Mouse (Mus musculus): ENCODE measurements at regions not wholly inside any gene's neighbourhood (a gene's known extent, or its start where the extent isn't known, plus 50 kb on each side); places are given as distances from the start of the nearest gene placed in this dataset.
A peak's percentile ranks its signal among the peaks of the same experiment; 100 is the strongest.

DNA sequence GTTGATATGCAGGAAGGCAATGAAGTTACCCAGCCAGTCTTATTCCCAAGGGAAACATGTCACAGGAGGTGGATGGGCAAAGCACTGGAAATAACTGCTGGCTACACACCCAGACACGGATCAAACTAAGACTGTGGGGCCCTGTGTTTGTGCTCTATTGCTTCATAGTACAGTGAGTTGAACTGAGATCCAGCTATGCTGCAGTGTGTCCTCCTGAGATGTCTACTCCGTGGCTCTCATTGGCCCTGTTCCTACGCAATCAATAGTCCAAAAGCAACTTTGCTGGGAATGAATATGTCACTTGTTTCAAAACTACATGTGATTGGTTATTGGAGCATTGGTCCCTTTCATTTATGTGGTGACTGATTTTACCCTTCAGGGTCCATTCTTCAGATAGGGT, 213.8 kb upstream of the Bmp2 start:
- H3K4me2 ChIP-seq = no peak overlapping the region
- no peak for TF ChIP-seq CTCF (IDR thresholded peaks at IDR 0.05; ENCODE audit: low read depth)
- no peaks in the 10 kb centered on the region for H3K4me1 ChIP-seq (ENCODE audit: insufficient read depth)
- ATAC-seq (ENCODE audit: insufficient read depth) = no peak
- no peaks in the 10 kb centered on the region for H3K36me3 ChIP-seq (ENCODE audit: insufficient read depth)
- 78% methylated on average over 3 of the region's 3 CpGs for WGBS
- H3K4me3 ChIP-seq (ENCODE audit: low read depth, low read length) = no peak overlapping the region
- H3K27me3 ChIP-seq (ENCODE audit: insufficient read depth, low read length) = no peaks in the 10 kb centered on the region
- no peak overlapping the region for H3K9ac ChIP-seq
- no peaks in the 10 kb centered on the region for H3K9me3 ChIP-seq (ENCODE audit: low read depth, low read length)
- no peak overlapping the region for H3K27ac ChIP-seq (ENCODE audit: low read depth)
- DNase-seq = no peak

DNA sequence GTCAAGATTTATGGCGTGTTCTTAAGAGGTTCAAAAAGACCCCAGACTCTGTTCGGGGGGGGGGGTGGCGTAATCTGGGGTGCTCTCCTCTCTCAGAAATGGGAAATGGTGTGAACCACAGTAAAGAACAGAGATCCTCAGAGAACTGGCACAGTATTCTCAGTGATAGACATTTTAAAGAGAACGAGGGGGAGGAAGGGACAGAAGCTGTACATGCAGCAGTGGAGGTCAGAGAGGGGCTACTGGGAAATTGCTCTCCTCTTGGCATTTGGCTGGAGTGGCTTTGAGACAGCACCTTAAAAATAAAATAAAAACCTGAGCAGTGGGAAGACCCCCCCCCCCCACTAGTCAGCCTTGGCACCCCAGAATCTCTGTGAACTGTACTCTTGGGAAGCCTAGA, 210.6 kb upstream of the Bmp2 start:
- DNase-seq = no peak
- H3K27me3 ChIP-seq (ENCODE audit: insufficient read depth, low read length) = no peaks in the 10 kb centered on the region
- no peak overlapping the region for H3K4me2 ChIP-seq
- WGBS = 65% methylated on average over 4 of the region's 4 CpGs
- H3K4me1 ChIP-seq (ENCODE audit: insufficient read depth) = no peaks in the 10 kb centered on the region
- H3K4me3 ChIP-seq (ENCODE audit: low read depth, low read length) = no peak overlapping the region
- H3K27ac ChIP-seq (ENCODE audit: low read depth) = no peak overlapping the region
- no peaks in the 10 kb centered on the region for H3K36me3 ChIP-seq (ENCODE audit: insufficient read depth)
- no peak overlapping the region for H3K9ac ChIP-seq
- no peak for ATAC-seq (ENCODE audit: insufficient read depth)
- TF ChIP-seq CTCF (IDR thresholded peaks at IDR 0.05; ENCODE audit: low read depth) = no peak
- H3K9me3 ChIP-seq (ENCODE audit: low read depth, low read length) = no peaks in the 10 kb centered on the region

DNA sequence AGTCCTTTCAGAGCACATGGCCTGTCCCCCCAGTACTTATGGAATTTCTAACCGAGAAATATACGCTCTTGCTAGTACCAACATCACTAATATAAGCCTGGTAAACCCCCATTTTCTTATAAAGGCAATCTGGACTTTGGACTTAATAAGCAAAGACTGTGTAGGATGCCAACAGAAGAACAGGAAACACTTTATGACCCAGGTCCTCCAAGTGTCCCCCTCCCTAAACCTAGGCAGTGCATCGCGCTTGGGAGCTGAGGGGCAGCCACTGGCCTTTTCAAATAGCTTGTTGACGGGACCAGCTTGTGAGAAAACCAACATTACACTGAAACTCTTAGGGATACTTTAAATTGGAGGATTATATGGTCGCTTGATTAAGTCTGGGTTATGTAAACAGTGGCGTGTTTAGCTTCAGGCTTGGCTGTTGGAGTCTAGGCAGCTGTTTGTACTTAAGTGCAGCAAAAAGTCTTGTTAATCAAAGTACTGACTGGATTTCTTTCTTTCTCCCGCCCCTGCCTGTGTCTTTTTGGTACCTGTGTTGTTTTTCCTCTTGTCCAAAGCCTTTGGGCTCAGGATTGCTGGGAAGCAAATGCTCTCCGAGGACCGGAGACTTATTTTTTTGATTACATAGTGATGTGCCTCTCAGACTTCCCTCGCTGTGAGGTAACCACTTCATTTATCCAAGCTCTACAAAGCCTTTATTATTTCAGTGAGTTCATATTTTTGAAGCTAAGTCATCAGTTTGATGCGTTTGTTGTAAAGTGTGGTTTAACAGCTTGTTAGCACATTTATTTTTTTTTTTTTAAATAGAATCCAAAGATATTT, 205.8 kb upstream of the Bmp2 start:
- H3K9me3 ChIP-seq (ENCODE audit: low read depth, low read length) = no peaks in the 10 kb centered on the region
- no peak overlapping the region for H3K9ac ChIP-seq
- 32% methylated on average over 12 of the region's 12 CpGs for WGBS
- H3K27me3 ChIP-seq (ENCODE audit: insufficient read depth, low read length) = no peaks in the 10 kb centered on the region
- H3K4me3 ChIP-seq (ENCODE audit: low read depth, low read length) = no peak overlapping the region
- ATAC-seq (ENCODE audit: insufficient read depth) = peak; percentile 63; the same call in 1 of the 2 replicates
- peak overlapping the region; percentile 27; the same call in 1 of the 2 replicates for H3K4me2 ChIP-seq
- peaks cover 7% of the 10 kb centered on the region; the same call in 1 of the 2 replicates for H3K4me1 ChIP-seq (ENCODE audit: insufficient read depth)
- H3K36me3 ChIP-seq (ENCODE audit: insufficient read depth) = no peaks in the 10 kb centered on the region
- TF ChIP-seq CTCF (IDR thresholded peaks at IDR 0.05; ENCODE audit: low read depth) = no peak
- H3K27ac ChIP-seq (ENCODE audit: low read depth) = peak overlapping the region; percentile 6; the same call in 1 of the 2 replicates
- peak; percentile 51 for DNase-seq

DNA sequence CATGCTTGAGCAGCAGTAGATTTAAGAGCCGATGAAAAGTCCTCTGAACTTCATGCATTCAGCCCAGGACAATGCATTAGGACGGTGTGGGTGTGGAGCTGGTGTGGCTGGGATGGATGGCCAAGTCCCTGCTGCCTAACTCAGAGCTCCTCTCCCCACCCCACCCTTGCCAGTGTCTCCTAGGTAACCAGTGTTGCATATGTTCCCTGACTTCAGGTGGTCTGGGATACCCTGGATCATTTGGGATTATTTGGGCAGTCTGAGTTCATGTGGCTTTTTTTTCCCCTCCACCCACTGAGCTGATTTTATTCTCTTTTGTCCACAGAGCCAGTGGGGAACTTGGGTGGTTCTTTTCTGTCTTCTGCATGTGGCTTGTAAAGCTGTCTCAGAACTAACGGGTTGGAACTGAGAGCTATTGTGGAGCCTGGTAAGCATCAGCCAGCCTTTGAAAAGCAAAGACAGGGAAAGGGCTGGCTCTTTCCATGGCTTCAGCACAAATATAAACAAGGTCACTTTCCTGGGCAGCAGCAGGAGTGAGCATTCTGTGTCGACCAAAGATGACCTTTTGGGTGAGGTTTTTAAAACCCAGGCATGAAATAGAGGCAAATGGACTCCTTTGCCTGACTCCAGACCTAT, 205.1 kb upstream of the Bmp2 start:
- H3K27me3 ChIP-seq (ENCODE audit: insufficient read depth, low read length) = no peaks in the 10 kb centered on the region
- H3K36me3 ChIP-seq (ENCODE audit: insufficient read depth) = no peaks in the 10 kb centered on the region
- peak overlapping the region; percentile 18; the same call in 1 of the 2 replicates for H3K27ac ChIP-seq (ENCODE audit: low read depth)
- H3K9ac ChIP-seq = no peak overlapping the region
- DNase-seq (no peak), ATAC-seq (ENCODE audit: insufficient read depth) (peak; percentile 57; the same call in 1 of the 2 replicates)
- TF ChIP-seq CTCF (IDR thresholded peaks at IDR 0.05; ENCODE audit: low read depth) = no peak
- peaks cover 7% of the 10 kb centered on the region; the same call in 1 of the 2 replicates for H3K4me1 ChIP-seq (ENCODE audit: insufficient read depth)
- H3K4me2 ChIP-seq = no peak overlapping the region
- H3K4me3 ChIP-seq (ENCODE audit: low read depth, low read length) = no peak overlapping the region
- 25% methylated on average over 4 of the region's 4 CpGs for WGBS
- no peaks in the 10 kb centered on the region for H3K9me3 ChIP-seq (ENCODE audit: low read depth, low read length)

DNA sequence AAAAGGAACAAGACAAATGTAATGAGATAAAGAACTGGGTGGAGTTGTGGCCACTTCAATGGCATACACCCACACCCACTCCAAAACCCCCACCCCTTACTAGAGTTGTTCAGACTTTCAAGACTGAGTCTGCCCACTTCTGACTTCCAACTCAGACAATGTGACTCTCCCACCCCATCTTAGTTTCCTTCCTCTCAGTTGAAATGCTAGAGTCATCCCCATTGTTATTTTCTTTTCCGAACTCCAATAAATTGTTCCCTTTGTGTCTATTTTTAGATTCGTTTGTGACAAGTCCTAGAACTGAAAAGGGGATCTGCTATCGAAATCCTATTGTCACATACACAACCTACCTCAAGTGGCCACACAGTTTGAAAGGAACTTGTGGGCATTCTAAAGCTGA, 200.7 kb upstream of the Bmp2 start:
- no peak for ATAC-seq (ENCODE audit: insufficient read depth)

DNA sequence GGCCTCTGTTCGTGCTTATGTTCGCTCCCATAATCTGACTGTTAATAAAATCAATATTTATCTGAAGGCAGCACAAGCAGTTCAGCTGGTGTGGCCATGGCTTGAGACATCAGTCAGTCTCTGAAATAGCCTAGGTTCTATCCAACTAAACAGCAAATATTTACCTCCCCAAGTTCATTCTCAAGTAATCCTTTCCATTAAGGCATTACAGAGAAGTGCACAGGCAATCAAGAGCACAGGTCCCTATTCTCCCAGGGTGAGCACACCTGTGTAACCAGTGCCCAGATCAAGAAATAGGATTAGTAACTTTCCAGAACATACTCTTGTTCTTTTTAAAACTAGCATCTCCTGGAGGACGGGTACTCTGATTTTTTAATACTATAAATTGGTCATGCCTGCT, 199.2 kb upstream of the Bmp2 start:
- 66% methylated on average over 3 of the region's 3 CpGs for WGBS
- no peaks in the 10 kb centered on the region for H3K27me3 ChIP-seq (ENCODE audit: insufficient read depth, low read length)
- no peaks in the 10 kb centered on the region for H3K36me3 ChIP-seq (ENCODE audit: insufficient read depth)
- DNase-seq (no peak), ATAC-seq (ENCODE audit: insufficient read depth) (peak; percentile 62; the same call in 1 of the 2 replicates)
- no peak overlapping the region for H3K4me2 ChIP-seq
- H3K4me3 ChIP-seq (ENCODE audit: low read depth, low read length) = no peak overlapping the region
- no peaks in the 10 kb centered on the region for H3K9me3 ChIP-seq (ENCODE audit: low read depth, low read length)
- no peaks in the 10 kb centered on the region for H3K4me1 ChIP-seq (ENCODE audit: insufficient read depth)
- no peak for TF ChIP-seq CTCF (IDR thresholded peaks at IDR 0.05; ENCODE audit: low read depth)
- H3K27ac ChIP-seq (ENCODE audit: low read depth) = no peak overlapping the region
- H3K9ac ChIP-seq = no peak overlapping the region

More for the DNA sequence above, 200.7 kb upstream of the Bmp2 start:
- H3K4me1 ChIP-seq (ENCODE audit: insufficient read depth) = peaks cover 7% of the 10 kb centered on the region; the same call in 1 of the 2 replicates
- no peak for TF ChIP-seq CTCF (IDR thresholded peaks at IDR 0.05; ENCODE audit: low read depth)
- no peak overlapping the region for H3K9ac ChIP-seq
- no peaks in the 10 kb centered on the region for H3K27me3 ChIP-seq (ENCODE audit: insufficient read depth, low read length)
- no peak overlapping the region for H3K27ac ChIP-seq (ENCODE audit: low read depth)
- H3K9me3 ChIP-seq (ENCODE audit: low read depth, low read length) = no peaks in the 10 kb centered on the region
- no peak overlapping the region for H3K4me2 ChIP-seq
- WGBS = 64% methylated on average over 3 of the region's 3 CpGs
- no peak overlapping the region for H3K4me3 ChIP-seq (ENCODE audit: low read depth, low read length)
- no peaks in the 10 kb centered on the region for H3K36me3 ChIP-seq (ENCODE audit: insufficient read depth)
- no peak for DNase-seq

Data from lung, embryonic 14.5 days (tissue).